Mouse (Mus musculus): ENCODE results near the gene Iqca. TPM values are rescaled to one million over a fixed set of nuclear protein-coding genes. Genes with fewer than 3 reads are reported as not detected.
A peak's percentile ranks its signal among the peaks of the same experiment; 100 is the strongest.

Iqca gene
- total RNA-seq, 4 experiments from 2014 or later, result not detected

DNA sequence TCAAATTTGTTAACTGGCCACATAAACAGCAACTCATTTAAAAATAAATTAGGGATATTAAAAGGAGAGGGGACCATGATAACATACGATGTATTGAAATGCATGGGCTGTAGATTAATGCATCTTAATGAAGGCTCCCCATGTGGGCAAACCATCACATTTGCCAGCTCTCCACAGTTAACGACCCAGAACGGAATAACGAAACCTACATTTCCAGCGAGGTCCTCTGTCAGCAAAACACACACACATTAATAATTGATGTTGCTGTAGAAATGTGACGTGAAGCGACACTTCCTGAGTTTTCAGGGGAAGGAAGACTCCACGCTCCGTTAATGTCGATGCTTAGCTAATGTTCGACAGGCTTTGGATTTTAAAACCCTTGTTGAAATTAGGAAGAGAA lies 20.8 kb downstream of the Iqca start:
- no peak for DNase-seq (ENCODE audit: low spot score)

DNA sequence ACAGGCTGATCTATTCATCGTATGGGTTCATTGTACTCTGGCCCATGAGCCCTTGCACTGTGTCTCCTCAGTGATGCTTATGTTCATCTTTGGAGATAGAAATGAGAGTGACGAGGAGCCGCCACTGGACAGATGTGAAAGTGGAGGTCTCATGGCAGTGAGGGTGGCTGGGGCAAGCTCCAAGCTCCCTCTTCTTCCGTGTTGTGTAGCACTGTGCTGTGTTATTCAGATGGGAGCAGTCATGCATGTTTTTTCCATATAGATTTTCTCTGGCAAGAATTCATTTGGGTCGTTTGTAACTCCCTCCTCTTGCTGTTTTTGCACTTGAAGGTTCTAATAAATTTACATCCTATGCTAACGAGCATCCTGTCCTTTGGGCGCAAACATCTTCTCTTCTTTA lies 21.2 kb downstream of the Iqca start:
- DNase-seq (ENCODE audit: low spot score), result no peak

DNA sequence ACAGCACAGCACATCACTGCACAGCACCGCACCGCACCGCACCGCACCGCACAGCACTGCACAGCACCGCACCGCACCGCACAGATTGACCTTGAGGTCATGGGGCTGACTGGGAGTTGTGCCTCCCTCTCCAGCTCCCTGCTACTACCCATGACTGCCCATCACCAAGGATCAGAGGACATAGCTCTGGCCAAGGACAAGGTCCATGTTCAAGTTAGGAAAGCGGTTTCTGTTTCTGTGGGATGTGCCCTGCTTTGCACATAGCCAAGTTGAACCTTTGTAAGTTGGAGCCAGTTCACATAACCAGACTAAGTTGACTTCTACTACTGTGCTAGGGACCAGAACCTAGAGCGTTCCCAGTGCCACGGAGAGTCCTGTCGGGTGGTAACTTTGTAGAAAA lies 28.6 kb downstream of the Iqca start:
- no peak for DNase-seq (ENCODE audit: low spot score)

DNA sequence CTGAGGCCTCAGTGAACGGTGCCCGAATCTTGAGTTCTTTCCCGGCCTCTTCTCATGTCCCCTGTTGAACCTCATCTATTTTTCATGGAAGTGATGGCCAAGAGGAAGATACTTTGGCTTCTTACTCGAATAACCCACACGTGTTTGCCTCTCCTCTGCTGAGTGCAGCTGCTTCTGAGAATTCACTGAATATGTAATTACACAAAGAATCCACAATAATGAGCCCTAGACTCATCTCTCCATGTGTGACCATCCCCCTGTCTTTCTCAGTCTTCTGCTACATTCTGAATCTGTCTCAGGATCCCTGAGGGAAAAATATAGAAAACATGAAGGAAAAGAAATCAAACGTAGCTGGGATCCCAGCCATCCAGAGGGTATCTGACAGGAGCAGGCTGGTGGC lies 32.5 kb downstream of the Iqca start:
- DNase-seq (ENCODE audit: low spot score), result no peak

DNA sequence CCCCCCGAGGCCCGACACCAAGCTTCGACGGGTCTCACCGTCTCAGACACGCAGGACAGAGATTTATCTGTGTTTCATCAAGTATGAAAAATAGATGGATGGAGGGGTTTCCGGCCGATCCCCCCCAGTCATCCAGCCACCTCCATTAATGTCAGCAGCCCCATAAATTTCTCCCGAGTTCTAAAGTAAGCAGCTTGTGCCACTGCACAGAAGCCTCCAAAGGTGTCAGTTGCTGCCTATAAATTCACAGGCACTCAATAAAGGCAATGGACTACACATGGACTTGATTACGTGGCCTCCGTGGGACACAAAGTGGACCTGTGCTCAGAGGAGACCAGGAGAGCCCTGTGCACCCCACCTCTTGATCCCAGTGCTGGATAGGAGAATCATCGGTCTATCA lies 34.0 kb downstream of the Iqca start:
- no peak for DNase-seq (ENCODE audit: low spot score)

DNA sequence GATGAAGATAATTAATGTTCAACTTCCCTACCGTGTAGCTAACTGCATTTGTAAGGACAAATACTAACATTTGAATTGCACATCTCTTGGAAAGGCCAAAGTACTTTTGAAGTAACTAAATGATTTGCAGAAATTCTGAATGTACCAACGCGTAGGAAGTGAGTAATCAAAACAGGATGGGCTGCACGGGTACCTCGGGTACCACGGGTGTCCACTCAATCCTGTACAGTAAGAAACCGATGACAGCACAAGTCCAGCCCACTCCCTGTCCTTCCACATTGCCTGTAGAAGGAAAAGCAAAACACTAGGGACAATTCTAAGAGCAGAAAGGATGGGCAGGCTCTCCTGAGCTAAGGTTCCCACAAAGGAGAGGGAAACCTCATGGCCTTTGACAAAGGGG lies 36.0 kb downstream of the Iqca start:
- DNase-seq (ENCODE audit: low spot score), result no peak

DNA sequence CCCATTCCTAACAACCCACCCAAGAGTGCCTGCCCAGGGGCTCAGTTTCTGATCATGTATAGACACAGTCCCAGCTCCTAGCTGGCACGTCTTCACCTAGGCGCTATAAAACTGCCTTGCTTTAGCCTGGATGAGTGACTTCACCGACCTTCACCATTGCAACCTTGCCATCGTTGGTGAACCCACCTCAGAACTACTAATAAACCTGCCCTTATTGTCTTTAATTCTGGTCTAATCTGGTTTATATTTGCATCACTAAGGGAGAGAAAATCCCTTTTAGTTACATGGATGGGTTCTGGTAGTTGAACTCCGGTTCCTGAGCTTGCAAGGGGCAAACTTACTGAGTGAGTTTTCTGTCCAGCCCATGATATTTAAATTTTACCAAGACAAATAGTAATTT lies 38.6 kb downstream of the Iqca start:
- no peak for DNase-seq (ENCODE audit: low spot score)

DNA sequence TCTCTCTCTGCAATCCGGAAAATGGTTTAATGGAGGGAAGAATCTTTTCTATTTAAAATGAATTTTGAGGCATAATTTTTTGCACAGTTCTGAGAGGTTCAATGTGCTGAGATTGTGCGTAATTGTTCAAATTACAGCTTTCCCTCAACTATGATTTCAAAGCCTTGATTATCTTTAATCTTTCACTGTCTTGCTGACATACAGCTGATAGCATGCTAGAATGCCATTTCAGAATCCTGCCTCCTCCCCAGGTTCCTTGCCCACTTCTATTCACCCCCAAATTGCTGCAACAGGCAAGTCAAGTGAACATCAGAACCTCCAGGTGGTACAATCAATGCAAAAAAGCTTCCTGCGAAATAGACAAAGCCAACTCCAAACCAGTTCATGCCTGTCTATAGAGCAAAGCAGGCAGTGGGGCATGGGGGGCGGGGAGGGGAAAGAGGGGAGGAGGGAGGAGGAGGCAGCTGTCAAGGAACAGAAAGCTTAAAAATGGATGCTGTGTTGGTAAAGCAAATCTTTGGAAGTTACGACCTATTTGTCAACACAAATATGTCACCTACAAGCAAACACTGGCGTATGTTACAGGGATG lies 39.5 kb downstream of the Iqca start:
- no peak for DNase-seq (ENCODE audit: low spot score)

DNA sequence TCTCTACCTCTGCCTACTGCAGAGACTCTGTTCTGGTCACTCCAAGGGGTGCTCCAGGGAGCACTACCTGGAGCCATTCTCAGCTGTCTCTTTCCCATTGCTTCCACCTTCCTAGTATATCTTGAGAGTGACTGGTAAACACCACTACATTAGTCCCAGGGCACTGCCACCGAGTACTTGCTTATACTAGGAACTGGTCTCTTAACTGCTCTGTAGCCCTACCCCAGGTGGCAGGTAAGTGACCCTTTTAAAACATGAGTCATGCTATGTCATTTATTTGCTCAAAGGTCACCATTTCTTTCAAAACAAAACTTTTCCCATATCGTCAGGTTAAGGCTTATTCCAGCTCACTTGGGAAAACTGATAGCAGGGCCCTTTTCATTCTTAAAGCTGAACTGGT lies 40.5 kb downstream of the Iqca start:
- DNase-seq (ENCODE audit: low spot score), result no peak

DNA sequence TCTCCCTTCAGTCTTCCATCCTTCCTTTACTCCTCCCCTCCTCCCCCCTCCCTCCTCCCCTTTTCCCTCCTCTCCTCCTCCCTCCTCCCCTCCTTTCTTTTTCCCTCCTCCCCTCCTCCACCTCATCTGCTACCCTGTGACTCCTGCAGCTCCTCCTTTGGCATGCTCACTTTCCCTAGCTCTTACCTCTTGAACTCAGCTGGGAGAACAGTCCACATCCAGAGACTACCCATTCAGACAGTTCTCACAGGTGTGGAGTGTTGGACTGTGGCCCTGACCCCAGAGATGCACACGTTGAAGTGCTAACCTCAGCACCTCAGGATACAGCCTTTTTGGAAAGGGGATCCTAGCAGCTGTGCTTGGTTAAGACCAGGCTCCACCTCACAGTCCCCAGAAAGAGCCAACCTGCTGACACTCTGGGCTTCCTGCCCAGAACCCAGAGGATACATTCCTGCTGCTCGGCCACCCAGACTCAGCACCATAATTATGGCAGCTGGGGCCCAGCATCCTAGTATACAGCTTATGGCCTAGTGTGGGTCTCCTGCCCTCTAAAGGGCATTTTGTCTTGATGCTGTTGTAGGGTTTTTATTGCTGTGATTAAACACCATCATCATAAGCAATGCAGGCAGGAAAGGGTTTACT lies 41.9 kb downstream of the Iqca start:
- no peak for DNase-seq (ENCODE audit: low spot score)

DNA sequence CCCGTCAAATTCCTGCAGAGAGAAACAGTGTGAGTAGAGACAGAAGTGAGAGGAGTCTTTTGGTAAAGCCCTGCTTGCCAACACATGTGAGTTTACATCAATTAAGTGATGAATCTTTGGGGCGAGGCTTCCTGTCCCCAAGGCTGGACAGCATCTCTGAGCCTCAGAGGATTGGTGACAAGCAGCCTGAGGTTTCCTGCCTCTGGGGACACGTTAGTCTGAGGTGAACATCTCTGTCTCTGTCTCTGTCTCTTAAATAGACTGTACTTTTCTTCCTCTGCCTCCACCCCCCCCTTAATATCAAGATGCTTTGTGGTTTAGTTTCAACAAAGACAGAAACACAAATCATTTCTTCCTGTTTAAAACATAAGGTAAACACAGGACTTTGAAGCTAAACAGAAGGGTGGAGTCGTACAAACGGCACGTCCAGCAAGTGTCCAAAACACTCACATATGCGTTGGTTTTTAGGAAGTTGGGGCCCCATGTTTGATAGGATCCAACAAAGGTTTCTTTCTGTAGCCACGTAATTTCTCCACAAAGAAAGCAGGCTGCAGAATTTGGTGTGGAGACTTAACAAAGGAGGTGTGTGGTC lies 49.2 kb downstream of the Iqca start:
- no peak for DNase-seq (ENCODE audit: low spot score)

DNA sequence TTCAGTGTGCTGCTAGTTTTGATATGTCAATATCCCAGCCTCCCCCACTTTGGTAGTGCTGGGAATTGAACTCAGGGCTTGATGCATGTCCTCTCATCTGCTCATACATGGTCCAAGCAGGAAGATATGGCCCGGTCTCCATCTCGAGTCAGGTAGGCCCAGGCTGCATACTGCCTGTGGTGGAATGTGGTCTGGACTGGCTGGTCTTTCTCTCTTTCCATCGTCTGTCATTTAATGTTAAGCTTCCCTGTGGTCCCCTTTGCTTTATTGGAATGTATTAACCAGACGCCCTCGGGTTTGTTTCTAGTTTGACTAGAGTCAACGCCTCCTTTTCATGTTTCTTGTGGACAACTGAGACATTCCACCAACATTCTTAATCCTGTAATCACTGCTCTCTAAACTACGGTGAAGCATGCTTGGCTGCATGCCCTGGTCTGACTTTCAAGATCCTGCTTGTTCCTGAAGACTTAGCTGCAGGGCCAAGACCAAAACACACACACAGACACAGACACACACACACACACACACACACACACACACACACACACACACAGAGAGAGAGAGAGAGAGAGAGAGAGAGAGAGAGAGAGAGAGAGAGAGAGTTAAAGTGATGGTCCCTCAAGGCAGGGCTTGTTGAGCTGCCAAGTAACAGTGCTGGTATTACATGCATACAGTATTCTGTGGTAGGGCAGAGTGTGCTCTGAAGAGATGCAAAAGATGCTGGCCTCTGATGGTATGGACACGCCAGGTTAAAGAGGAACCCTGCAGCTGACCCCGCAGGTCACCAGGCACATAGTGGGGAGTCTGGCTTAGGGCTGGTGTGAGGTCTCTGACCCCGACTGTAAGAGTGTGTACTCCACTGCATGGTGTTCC lies 52.6 kb downstream of the Iqca start:
- DNase-seq (ENCODE audit: low spot score), result no peak

DNA sequence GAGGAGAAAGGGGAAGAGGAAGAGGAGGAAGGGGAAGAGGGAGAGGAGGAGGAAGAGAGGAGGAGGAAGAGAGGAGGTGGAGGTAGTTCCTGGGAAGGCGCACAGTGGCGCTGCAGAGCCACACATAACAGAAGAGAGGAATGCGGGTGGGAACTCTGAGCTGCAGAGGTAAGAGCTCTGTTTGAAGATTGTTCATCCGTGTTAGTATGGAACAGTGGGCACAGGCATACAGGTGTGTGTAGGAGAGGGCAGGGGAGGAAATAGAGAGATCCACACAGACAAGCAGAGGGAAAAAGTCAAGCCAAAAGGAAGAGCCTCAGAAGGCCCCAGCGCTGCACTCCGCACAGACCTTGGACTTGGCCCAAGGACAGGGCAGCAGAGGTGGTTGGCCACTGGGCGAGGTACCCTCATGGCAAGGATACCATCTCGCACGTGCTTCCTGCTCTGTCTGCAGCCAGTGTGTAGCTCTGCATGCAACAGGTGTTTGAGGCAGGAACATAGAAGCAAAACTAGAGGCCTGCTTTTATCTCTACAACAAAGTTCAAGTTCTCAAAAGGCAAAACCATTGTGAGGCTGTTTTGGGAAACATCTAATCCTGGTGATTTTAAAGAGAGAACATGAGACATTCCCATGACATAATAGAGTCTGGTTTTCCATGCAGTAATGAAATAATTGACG lies 60.2 kb downstream of the Iqca start:
- DNase-seq (ENCODE audit: low spot score), result no peak

DNA sequence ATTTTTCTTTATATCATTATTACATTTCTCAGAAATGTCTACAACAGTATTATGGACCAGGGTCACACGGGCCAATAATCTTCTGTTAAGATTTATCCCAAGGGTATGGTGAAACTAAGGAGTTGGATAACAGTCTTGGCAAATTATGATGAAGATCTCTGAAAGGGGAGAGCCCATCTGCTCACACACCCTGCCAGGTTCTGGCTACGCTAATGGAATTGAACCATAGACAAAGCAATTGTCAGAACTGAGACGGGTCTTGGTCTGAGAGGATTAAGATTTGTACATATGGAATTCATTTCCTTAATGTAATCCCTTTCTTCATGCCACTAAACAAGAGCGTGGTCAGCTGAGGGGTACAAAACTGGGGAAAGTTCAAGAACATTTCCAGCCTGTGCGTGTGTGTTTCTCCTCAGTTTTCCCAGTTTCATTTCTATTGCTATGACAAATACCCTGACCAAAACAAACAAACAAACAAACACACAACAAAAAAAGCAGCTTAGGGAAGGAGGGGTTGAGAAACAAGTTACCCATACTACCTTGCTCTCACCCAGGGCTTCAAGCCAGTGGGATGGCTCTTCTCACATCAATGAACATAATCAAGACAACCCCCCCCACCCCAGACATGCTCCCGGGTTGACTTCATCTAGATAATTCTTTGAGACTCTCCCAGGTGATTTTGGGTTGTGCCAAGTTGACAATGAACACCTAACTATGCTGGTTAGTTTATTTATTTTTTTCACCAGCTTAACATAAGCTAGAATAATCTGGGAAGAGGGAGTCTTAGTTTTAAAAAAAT lies 64.8 kb downstream of the Iqca start:
- DNase-seq (ENCODE audit: low spot score), result no peak

DNA sequence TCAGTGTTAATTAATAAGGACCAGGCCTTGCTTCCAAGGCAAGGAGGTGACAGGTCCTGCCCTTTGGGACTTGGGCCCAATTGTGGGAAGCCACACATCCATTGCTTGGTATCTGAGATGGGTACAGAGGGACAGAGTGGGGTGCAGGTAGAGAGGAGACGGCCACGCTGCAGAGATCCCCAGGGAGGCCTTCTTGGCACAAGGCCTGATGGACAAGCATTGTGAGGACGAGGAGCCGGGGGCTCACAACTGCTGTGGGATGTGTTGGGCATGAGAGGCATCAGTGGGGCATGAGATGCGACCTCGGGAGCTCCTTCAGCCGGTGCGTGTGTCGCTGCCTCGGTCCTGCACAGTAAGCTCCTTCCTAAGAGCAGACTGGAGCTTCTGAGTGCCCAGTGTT lies 66.7 kb downstream of the Iqca start:
- DNase-seq (ENCODE audit: low spot score), result no peak

DNA sequence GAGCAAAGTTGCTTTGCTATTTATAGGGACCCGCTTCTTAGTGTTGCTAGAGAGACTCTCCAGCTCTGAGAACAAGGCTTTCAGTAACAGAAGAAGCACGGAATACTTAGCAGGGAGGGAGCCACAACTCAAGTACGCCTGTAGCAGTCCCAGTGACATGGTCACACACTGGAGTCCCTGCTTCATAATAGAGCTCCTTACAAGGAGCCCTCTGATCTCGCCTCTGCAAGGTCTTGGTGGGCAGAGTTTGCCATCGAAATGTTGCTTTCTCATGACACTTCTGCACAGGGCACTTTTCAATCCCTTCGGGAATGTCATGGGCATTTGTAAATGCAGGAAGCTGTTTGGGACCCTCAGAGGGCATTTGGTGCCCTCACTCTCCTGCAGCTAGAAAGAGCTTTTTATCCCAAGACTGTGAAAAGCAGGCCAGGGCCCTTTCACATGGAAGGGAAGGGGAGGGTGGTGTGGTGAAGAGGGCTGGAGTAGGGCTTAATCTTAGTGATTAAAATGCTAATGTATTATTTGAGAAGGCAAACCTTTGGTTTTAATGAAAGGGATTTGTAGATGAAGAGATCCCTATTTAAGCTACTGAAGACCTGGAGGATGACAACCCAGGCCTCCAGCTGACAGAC lies 67.6 kb downstream of the Iqca start:
- DNase-seq (ENCODE audit: low spot score), result no peak

DNA sequence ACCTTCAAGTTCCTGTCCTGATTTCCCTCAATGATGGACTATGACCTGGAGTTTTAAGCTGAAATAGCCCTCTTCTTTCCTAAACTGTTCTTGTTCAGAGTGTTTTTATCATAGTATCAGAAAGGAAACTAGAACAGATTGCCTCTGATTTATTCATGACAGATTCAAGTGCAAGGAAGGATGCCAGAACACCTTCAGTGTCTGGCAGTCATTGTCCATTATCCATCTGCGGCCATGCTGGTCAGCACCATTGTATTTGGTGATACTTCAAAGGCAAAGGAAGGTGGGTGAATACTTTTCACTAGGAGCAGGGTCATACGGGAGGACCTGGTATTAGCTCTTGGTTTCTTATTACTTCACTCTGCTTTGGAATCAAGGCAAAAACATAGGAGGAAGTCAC lies 76.9 kb downstream of the Iqca start:
- no peak for DNase-seq (ENCODE audit: low spot score)

DNA sequence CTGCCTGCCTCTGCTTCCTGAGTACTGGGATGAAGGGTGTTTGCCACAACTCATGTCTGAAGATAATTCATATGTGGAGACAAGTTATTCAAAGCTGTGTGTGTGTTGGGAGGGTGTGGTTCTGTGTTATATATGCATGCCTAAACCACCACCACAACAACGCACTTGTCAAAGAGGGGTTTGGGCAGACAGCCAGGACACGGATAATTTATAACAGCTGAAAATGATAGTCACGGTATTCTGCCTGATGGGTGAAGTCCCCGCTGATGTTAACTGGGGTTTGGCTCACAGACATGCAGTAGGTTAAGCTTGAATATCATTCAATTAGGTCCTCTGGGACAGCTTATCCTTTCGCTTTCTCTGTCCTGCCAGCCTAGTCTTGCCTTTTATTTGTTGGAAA lies 78.4 kb downstream of the Iqca start:
- DNase-seq (ENCODE audit: low spot score), result no peak

DNA sequence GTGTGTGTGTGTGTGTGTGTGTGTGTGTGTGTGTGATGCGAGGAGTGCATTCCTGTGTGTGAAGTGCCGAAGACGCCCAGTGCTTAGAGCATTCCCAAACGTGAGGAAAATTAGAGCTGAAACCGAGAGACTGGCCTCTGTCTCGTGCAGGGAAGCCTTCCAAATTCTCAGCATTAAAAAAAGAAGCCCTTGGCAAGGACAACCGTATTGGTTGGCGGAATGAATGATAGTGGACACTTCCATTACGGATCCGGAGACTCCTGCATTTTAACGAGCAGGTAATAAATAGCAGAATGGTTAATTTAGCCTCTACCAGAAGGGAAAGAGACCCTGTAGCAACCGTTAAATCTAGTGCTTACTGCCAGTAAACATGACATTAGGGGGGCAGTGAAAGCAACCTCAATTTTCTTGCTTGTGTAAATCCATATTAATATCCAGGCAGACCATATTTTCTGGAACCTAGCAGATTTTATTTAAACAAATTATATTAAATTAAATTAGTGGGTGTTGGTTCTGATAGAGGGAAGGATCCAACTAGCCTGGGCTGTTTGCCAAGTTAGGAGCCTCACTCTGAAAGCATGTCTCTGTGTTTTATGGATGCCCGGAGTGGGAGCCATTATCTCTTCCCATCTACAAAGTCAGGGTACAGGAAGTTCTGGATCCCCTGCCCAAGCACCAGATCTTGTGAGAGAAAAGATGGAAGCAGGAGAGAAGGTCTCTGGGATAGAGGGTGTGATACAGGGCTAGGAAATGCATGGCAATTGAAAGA lies 81.2 kb downstream of the Iqca start:
- DNase-seq (ENCODE audit: low spot score), result no peak

DNA sequence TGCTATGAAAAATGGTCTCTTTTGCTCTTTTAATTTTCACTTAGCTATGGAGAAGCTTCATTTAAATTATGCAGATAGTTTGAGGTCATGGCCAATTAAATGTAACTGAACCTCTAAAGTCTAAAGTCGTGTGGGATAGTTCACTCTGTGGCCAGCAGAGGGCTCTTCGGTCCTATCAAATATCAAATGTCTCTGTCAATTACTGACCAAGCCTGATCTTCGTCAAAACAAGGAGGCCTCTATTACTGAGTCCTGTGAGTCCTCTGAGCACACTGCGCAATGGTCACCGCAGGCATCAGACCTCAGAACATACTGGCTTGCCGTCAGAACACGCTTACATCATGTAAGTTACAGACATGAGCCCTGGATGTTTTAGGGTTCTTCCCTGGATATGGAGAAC lies 92.6 kb downstream of the Iqca start:
- peak; percentile 70 for DNase-seq (ENCODE audit: low spot score)
